Mouse (Mus musculus) hindbrain, postnatal 0 days (tissue): ENCODE data around the gene Dhrs7b. TPM values are rescaled to one million over a fixed set of nuclear protein-coding genes. Genes with fewer than 3 reads are reported as not detected.

ENCODE experiments used
- ATAC-seq: fragments of 200-750 bp; cut with Nextera tagmentation; 2 replicates; pipeline ENCODE4 v1.8.0; 2017; ENCODE audit warnings: mild to moderate bottlenecking, moderate TSS enrichment, moderate library complexity
- DNase-seq: peaks from one replicate; pipeline ENCODE4 v3.0.0-alpha.2; 2015; ENCODE audit warnings: low spot score
- H3K27ac ChIP-seq: fragments of 300-500 bp; sonication (generic); 2 replicates; pipeline ENCODE4 v1.5.1; 2014; ENCODE audit warnings: mild to moderate bottlenecking
- H3K27me3 ChIP-seq: fragments of 300-500 bp; sonication (generic); 2 replicates; pipeline ENCODE4 v1.6.1; 2014; ENCODE audit warnings: low read length, mixed read lengths; ENCODE audit not compliant: insufficient read depth
- H3K36me3 ChIP-seq: fragments of 300-500 bp; sonication (generic); 2 replicates; pipeline ENCODE4 v1.6.1; 2014; ENCODE audit warnings: low read length, mixed read lengths; ENCODE audit not compliant: insufficient read depth
- H3K4me1 ChIP-seq: fragments of 300-500 bp; sonication (generic); 2 replicates; pipeline ENCODE4 v1.6.1; 2014; ENCODE audit warnings: antibody characterized with exemption, low read length, mixed read lengths; ENCODE audit not compliant: insufficient read depth
- H3K4me2 ChIP-seq: fragments of 300-500 bp; sonication (generic); 2 replicates; pipeline ENCODE4 v1.6.1; 2014; ENCODE audit warnings: low read depth, mild to moderate bottlenecking, low read length, moderate library complexity, mixed read lengths
- H3K4me3 ChIP-seq: fragments of 300-500 bp; sonication (generic); 2 replicates; pipeline ENCODE4 v1.5.1; 2014; ENCODE audit warnings: low read length
- H3K9ac ChIP-seq: fragments of 300-500 bp; sonication (generic); replicated peaks from 2 replicates; pipeline ENCODE4 v1.6.1; 2014; ENCODE audit warnings: mild to moderate bottlenecking, low read length, moderate library complexity, mixed read lengths
- H3K9me3 ChIP-seq: fragments of 300-500 bp; sonication (generic); 2 replicates; pipeline ENCODE4 v1.6.1; 2016; ENCODE audit warnings: low read length, mixed read lengths
- CTCF ChIP-seq: IDR thresholded peaks from 2 replicates; pipeline ENCODE4 v1.5.1; 2016; ENCODE audit warnings: antibody characterized with exemption, control low read depth, low read depth
- WGBS: fragments of 180-500 bp; shearing (Covaris S2); extraction: QIAGEN DNeasy Blood & Tissue Kit; methylation state at CpG from one replicate; pipeline ENCODE4 v1.1.7; 2014; 5-methylcytosine and 5-hydroxymethylcytosine counted together
- polyA plus RNA-seq: library from polyadenylated mRNA; unstranded; fragments of >200 nt; fragmentation: Nextera tagmentation; extraction: Ambion mirVana; gene quantifications from 2 replicates; pipeline ENCODE4 v1.2.1, GENCODE M21; 2015
- total RNA-seq: library from RNA; depleted of rRNA; stranded (reverse); fragments of >200 nt; gene quantifications from 2 replicates; pipeline ENCODE4 v1.2.3, GENCODE M21; 2014

Dhrs7b gene
- total and polyA plus RNA-seq, 2 experiments from 2014 or later = 29.8 to 38.5 TPM

- Histone ChIP-seq H3K36me3 (no peaks in the 10 kb centered on the region), H3K4me1 (no peaks in the 10 kb centered on the region), H3K9ac (no peak overlapping the region), H3K4me3 (no peak overlapping the region), H3K27ac (no peak overlapping the region), H3K27me3 (no peaks in the 10 kb centered on the region), H3K4me2 (no peak overlapping the region), H3K9me3 (no peaks in the 10 kb centered on the region)
- WGBS = 74% methylated on average over 6 of the region's 6 CpGs
- TF ChIP-seq CTCF = no peak
- no peak for DNase-seq
- ATAC-seq = no peak
Observed at GRCm38 (mm10) chr11:60890286-60890685, 59.9 kb downstream of the Dhrs7b start.

- no peak overlapping the region for H3K4me2 ChIP-seq
- H3K9ac ChIP-seq = no peak overlapping the region
- WGBS = 55% methylated on average over 3 of the region's 3 CpGs
- DNase-seq (no peak), ATAC-seq (no peak)
- no peaks in the 10 kb centered on the region for H3K36me3 ChIP-seq
- H3K27me3 ChIP-seq = no peaks in the 10 kb centered on the region
- H3K27ac ChIP-seq = no peak overlapping the region
- H3K9me3 ChIP-seq = no peaks in the 10 kb centered on the region
- TF ChIP-seq CTCF = no peak
- H3K4me3 ChIP-seq = no peak overlapping the region
- H3K4me1 ChIP-seq = no peaks in the 10 kb centered on the region
Observed at GRCm38 (mm10) chr11:60890744-60891143, 60.3 kb downstream of the Dhrs7b start.

GRCm38 (mm10) chr11:60895915-60896314 is 65.5 kb downstream of the Dhrs7b start:
- ATAC-seq (no peak), DNase-seq (no peak)
- no peaks in the 10 kb centered on the region for H3K4me1 ChIP-seq
- no peaks in the 10 kb centered on the region for H3K9me3 ChIP-seq
- H3K4me3 ChIP-seq = no peak overlapping the region
- H3K27me3 ChIP-seq = no peaks in the 10 kb centered on the region
- H3K36me3 ChIP-seq = no peaks in the 10 kb centered on the region
- WGBS = 42% methylated on average over 4 of the region's 4 CpGs
- TF ChIP-seq CTCF = no peak
- H3K9ac ChIP-seq = no peak overlapping the region
- no peak overlapping the region for H3K27ac ChIP-seq
- no peak overlapping the region for H3K4me2 ChIP-seq

GRCm38 (mm10) chr11:60902001-60902400 is 71.6 kb downstream of the Dhrs7b start:
- Histone ChIP-seq H3K27ac (no peak overlapping the region), H3K4me1 (no peaks in the 10 kb centered on the region), H3K4me3 (no peak overlapping the region), H3K36me3 (peaks cover 15% of the 10 kb centered on the region), H3K9me3 (no peaks in the 10 kb centered on the region), H3K4me2 (no peak overlapping the region), H3K27me3 (no peaks in the 10 kb centered on the region), H3K9ac (no peak overlapping the region)
- DNase-seq (no peak), ATAC-seq (no peak)
- TF ChIP-seq CTCF = no peak
- 82% methylated on average over 7 of the region's 7 CpGs for WGBS

- Histone ChIP-seq H3K9ac (no peak overlapping the region), H3K4me3 (no peak overlapping the region), H3K9me3 (no peaks in the 10 kb centered on the region), H3K27me3 (no peaks in the 10 kb centered on the region), H3K4me1 (no peaks in the 10 kb centered on the region), H3K4me2 (no peak overlapping the region), H3K27ac (no peak overlapping the region), H3K36me3 (peaks cover 15% of the 10 kb centered on the region)
- TF ChIP-seq CTCF = no peak
- no peak for ATAC-seq
- DNase-seq = no peak
- 76% methylated on average over 4 of the region's 4 CpGs for WGBS
Observed at GRCm38 (mm10) chr11:60902486-60902885, 72.1 kb downstream of the Dhrs7b start.

GRCm38 (mm10) chr11:60903661-60904061 is 73.2 kb downstream of the Dhrs7b start:
- 88% methylated on average over 6 of the region's 6 CpGs for WGBS
- H3K4me1 ChIP-seq = no peaks in the 10 kb centered on the region
- H3K9ac ChIP-seq = no peak overlapping the region
- H3K4me2 ChIP-seq = no peak overlapping the region
- no peak for DNase-seq
- no peaks in the 10 kb centered on the region for H3K27me3 ChIP-seq
- H3K36me3 ChIP-seq = peaks cover 15% of the 10 kb centered on the region
- TF ChIP-seq CTCF = no peak
- no peak overlapping the region for H3K4me3 ChIP-seq
- H3K9me3 ChIP-seq = no peaks in the 10 kb centered on the region
- no peak for ATAC-seq
- no peak overlapping the region for H3K27ac ChIP-seq

GRCm38 (mm10) chr11:60905407-60906120 is 75.1 kb downstream of the Dhrs7b start:
- Histone ChIP-seq H3K27me3 (no peaks in the 10 kb centered on the region), H3K4me3 (no peak overlapping the region), H3K27ac (no peak overlapping the region), H3K9ac (no peak overlapping the region), H3K9me3 (no peaks in the 10 kb centered on the region), H3K4me1 (no peaks in the 10 kb centered on the region), H3K36me3 (peaks cover 15% of the 10 kb centered on the region), H3K4me2 (no peak overlapping the region)
- 84% methylated on average over 10 of the region's 10 CpGs for WGBS
- ATAC-seq (no peak), DNase-seq (no peak)
- no peak for TF ChIP-seq CTCF
